Mouse (Mus musculus): ENCODE measurements around the gene Ksr1.

Ksr1 gene

DNA sequence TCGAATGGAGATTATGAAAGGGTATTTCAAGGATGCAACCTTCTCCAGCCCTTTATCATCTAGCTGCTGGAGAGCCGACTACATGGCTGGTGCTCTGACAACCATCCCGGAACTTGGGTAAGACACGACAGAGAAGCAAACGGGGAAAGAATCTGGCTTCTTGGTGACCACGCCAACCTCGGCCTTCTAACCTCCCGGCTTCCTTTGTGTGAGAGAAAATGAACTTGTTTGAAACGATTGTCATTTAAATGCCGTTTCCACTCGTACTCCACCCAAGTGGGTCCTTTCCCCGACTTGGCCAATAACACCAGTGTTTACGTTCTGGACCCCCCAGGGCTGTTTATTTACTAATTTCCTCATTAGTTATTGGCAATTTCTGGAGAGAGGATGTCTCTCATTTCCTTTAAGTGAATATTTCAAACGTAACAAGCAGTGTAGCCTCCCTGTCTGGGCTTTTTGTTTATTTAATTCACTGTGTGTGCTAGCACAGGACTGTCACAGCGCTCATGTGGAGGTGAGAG, 52.8 kb downstream of the Ksr1 start:
- DNase-seq (ENCODE audit: low spot score): no peak

DNA sequence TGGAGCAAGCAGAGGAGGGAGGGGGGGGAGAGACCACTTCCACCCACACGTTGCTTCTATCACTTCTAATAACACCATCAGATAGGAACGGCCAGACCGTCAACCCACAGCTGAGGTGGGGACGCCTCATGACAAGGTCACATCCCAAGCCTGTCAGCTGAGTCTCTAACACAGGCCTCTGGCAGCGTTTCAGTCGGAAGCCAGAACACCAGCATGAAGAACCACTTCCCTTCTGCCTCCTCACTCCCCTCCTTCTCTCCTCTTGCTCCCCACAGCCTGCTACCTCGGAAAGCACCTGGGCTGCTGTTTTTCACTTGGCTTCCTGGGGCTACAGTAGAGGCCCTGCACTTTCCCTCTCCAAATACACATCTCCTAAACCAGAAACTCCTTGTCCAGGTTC, 53.4 kb downstream of the Ksr1 start:
- DNase-seq (ENCODE audit: low spot score): no peak

DNA sequence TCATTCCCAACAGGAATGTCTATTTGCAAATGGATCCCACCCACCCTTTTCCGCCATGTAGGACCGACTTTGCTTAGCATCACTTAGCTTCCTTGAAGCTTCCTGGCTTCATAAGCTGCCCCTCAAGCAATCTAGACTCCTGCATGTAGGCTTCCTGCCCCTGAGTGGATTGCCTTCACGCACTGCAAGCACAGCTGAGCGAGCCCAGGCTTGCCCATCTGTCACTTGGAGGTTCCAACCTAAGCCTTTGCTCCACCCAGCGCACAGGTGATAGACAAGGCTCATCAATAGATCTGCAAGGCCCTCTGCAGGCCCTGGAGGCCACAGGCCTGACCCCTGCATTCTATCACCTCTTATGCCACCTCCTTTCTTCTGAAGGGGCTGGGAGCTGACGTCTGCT, 54.0 kb downstream of the Ksr1 start:
- no peak for DNase-seq (ENCODE audit: low spot score)

GRCm38 (mm10) chr11:79089756-79090155, 56.5 kb downstream of the Ksr1 start:
- no peak for DNase-seq (ENCODE audit: low spot score)

- DNase-seq (ENCODE audit: low spot score): no peak
Measured at GRCm38 (mm10) chr11:79089027-79089426, 57.2 kb downstream of the Ksr1 start.

DNA sequence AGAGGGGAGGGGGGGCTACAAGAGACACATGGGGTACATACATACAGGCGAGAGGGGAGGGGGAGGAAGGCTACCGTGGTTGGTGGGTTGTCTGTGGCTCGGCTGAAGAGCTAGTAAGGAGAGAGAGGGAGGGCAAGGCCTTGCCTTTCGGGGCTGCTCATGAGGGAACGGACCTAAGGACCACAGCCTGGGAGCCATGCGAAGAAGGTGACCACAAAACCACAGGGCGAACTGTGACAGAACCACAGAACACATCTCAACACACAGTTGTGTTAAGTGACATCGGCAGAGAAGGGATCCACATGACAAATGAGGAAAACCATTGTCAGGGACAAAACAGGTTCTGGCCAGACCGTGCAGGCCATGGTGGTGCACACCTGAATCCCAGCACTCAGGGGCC, 57.9 kb downstream of the Ksr1 start:
- no peak for DNase-seq (ENCODE audit: low spot score)

- DNase-seq (ENCODE audit: low spot score): no peak
Measured at GRCm38 (mm10) chr11:79087731-79088311, 58.4 kb downstream of the Ksr1 start.

DNA sequence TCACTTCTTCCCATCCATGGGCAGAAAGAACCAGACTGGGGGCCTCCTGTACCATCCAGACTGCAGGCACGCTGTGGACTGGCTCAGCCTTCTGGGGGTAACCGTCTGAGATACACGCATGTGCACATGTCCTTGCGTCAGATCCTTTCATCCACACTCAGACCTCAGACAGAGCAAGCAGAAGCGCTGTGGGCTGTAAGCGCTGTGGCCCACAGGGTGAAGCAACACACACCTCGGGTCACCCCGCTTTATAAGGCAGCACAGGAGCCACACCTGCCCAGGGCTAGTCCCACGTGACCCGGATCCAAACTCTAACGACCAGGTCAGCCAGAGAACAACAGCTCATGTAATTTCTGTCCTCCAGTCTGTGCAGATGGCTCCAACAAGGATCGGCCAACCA, 59.4 kb downstream of the Ksr1 start:
- DNase-seq (ENCODE audit: low spot score): no peak

DNA sequence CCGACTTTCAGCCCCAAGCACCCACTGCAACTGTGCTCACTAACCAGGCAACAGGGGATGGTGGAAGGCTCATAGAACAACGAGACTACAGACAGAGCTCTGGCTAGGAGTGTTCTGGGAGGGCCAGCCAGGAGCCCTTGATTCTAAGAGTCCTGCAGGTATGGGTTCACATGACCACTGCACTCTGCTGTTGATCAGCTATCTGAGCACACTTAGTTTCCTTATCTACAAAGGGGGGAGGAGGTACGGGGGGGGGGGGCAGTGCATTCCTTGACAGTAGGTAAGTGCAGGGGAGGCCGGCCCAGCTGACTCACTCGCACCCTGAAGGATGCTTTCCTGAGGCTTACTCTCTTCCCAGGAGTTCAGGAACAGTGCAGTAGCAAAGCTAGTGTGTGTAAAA, 61.1 kb downstream of the Ksr1 start:
- DNase-seq (ENCODE audit: low spot score): no peak

- no peak for DNase-seq (ENCODE audit: low spot score)
Measured at GRCm38 (mm10) chr11:79083018-79083441, 63.2 kb downstream of the Ksr1 start.

DNA sequence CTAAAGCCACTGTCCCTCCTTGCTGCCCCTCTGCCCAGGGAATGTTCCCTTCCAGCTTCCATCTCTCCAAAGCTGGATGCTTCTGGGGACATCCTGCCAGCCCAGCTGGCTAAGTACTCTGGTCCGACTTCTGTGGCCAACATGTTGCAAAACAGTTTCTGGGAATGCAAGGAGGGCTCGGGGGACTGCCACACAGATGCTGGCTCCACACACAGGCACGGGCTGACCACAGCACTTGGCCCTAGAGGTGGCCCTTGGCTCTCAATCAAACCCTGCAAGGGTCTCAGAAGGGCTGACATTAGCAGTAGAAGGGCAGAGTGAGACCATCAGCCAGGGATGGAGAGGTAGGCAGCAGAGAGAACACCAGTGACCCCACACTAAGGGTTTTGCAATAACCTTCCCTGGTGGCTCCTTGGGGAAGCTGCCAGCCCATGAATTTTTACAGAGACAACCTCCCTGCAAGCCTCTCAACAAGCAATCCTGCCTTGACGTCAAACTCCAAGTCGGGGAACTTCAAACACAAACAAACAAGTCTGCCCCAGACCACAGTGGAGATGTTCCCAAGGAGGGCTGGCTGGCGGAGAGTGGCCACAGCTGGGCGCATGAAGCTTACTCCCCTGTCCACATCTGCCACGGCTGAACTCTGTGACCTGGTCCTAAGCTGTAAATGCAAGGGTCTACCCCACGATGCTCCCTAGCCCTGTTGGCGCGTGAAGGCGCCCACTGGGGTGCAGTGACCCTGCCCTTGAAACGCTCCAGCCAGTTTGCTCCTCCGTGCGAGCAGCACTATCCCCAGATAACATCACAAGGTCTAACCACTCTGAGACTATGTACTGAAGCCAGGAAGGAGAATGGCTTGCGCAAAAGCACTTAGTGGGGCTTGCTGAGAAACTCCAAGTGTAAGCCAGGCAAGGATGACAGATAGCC, 65.0 kb downstream of the Ksr1 start:
- no peak for DNase-seq (ENCODE audit: low spot score)

- DNase-seq (ENCODE audit: low spot score): no peak
Measured at GRCm38 (mm10) chr11:79080081-79080480, 66.1 kb downstream of the Ksr1 start.

GRCm38 (mm10) chr11:79076484-79076883, 69.7 kb downstream of the Ksr1 start:
- DNase-seq (ENCODE audit: low spot score): no peak

DNA sequence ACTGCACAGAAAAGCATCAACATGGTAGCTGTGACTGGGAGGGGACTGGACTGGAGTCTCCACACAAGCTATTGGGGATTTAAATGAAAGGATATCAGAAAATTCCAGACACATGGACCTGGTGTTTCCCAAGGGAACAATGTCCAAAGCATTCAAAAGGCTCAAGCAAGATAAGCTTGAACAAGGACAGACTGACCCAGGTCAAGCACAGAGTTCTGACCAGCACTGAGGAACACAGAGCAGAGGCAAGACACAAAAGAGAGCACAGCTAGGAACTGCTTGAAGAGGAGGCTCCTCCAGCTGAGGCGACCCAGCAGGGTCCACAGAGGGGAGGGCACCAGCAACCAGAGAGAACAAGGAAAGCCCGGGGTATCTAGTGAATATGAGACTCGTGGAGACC, 71.2 kb downstream of the Ksr1 start:
- DNase-seq (ENCODE audit: low spot score): no peak

GRCm38 (mm10) chr11:79074611-79075010, 71.6 kb downstream of the Ksr1 start:
- DNase-seq (ENCODE audit: low spot score): no peak

- DNase-seq (ENCODE audit: low spot score): no peak
Measured at GRCm38 (mm10) chr11:79073583-79073982, 72.6 kb downstream of the Ksr1 start.

DNA sequence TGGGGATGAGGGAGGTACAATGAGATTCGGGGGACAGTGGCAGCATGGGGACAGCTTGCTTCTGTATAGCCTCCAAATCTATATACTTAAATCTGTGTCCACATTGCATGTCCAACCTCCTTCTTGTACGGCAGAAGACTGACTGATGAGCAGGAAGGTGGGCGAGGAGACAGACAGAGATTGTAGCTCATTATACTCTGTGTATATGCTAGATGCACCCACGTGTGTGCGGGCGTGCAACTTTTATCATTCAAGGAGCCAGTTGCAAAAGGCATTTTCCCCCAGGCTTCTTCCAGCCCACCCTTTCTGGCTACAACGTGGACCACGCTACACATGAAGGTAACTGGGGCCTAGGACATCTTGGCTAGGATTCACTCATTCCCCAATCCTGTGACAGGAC, 74.1 kb downstream of the Ksr1 start:
- no peak for DNase-seq (ENCODE audit: low spot score)

GRCm38 (mm10) chr11:79071082-79071972, 74.9 kb downstream of the Ksr1 start:
- no peak for DNase-seq (ENCODE audit: low spot score)

DNA sequence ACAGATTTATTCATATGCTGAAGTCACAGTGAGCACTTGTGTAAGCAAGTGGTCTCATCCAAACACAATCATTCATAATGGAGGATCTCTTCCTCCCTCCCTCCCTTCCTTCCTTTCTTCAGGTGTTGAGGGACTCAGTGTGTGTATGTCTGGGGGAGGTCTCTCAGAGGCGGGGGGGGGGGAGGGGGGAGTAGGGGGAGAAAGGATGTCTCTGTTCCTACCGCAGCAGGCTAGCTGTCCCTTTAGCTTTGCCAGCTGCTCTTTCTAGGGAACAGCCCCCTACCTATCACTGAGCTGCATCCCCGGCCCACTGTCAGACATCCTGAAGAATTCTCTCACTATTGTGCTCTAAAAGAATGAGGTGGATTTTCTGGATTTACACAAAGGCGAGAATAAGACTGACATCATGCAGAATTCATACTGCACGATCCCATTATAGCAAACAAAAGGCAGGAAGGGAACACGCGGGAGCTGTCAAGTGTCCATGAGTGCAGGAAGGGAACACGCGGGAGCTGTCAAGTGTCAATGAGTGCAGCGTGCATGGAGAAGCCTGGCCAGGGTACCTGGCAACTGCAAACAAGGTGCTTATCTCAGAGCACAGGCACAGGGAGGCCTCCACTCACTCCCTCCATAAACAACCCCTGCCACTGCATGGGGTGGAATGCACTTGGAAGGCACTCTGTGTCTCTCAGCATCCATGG, 76.6 kb downstream of the Ksr1 start:
- no peak for DNase-seq (ENCODE audit: low spot score)

DNA sequence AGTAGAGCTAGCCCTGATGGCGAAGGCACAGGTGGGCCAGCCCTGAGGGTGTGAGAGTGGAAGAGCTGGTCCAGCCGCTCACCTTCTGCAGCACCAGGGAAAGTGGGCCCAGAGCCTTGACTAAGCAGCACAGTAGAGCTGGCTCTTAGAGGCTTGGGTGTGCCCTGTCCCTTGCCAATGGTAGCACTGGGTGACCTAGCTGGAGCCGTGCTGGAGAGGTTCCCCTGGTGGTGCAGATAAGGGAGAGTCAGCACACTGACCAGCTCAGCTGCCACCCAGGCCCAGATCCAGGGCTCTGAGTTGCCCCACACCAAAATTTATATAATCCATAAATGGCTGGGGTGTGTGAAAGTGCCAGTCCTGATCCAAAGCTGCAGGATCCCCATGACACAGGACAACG, 79.0 kb downstream of the Ksr1 start:
- no peak for DNase-seq (ENCODE audit: low spot score)

GRCm38 (mm10) chr11:79066191-79066530, 80.0 kb downstream of the Ksr1 start:
- DNase-seq (ENCODE audit: low spot score): no peak
